Mouse (Mus musculus): ENCODE data around the gene Slc15a4.

Slc15a4 gene

DNA sequence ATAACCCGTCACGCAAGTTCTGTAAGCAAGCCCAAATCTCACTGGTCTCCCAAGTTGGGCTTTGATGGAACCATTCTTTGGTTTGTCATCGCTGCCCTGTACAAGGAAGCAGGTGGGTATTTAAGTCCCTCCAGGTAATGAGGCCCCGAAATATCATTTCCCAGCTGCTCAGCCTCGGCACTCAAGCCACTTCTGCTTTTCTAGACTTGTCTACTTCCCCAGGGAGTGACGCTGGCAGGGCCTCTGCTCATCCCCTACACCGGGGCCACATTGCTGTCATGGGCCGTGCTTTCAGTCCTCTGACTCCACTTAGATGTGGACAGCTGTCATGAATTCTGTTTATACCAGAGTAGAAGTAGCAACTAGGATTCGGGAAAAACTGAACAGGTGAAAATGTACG, 11.6 kb downstream of the Slc15a4 start:
- no peak for DNase-seq (ENCODE audit: low read depth, low spot score)

DNA sequence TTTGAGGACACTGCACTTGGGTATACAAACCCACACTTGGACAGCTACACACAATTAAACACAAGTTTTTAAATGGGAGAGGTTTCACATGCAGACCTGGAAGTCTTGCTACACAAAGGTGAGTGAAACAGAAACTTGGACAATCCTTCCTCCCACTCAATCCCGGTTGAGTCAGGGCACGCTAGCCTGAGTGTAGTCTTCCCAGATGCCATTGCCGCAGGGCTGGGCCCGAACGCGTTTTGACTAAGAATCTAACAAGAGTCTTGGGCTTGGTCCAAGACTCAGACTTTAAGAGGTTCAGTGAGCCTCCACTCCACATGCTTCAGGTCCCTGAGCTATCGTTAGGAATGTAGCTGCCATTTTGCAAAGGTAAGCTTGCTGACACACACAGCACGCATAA, 12.3 kb downstream of the Slc15a4 start:
- DNase-seq (ENCODE audit: low read depth, low spot score): no peak

DNA sequence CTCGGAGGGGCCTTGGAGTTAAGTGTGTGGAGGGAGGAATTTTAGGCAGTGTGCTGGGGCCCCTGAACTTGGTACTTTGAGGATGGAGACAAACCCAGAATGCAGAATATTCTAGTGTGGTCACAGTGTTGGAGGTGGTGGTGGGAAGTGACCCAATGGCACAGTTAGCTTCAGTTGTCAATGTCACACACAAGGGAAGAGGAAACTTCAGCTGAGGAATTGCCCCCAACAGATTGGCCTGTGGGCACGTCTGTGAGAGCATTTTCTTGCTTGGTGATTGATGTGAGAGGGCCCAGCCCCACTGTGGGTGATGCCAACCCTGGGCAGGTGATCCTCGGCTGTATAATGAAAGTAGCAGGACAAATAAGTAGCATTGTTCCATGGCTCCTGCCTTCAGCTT, 13.9 kb downstream of the Slc15a4 start:
- DNase-seq (ENCODE audit: low read depth, low spot score): no peak

DNA sequence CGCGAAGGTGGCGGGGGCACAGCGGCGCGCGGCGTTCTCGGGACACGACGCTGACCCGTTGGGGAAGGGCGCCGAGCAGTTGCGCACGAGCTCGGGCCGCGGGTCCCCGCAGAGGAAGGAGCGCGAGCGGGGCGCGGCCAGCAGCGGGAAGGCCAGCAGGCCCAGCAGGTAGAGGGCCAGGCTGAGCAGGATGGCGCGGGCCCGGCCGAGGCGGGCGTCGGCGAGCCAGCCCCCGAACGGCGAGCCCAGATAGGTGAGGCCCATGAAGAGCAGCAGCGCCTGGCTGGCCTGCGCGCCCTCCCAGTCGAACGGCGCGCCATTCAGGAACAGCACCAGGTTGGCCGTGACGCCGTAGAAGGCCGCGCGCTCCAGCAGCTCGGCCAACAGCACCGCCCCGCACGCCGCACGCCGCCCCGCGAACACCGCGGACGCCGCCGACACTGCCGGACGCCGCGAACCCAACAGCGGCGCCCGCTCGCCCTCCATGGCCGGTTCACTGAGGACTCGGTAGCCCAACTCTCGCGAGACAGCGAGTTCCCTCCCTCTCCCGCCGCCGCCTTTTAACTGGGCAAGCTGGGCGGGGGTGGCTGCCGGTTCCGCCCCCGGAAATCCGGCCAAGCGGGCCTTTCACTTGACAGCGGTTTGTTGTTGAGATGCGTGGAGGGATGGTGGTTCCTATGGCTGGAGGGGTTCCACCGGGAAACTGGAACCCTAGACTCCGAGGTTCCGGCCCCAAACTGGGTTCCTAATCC, 15.6 kb downstream of the Slc15a4 start:
- peak; percentile 88 for DNase-seq (ENCODE audit: low read depth, low spot score)

GRCm38 (mm10) chr5:127616151-127616550, 16.5 kb downstream of the Slc15a4 start:
- DNase-seq (ENCODE audit: low read depth, low spot score): no peak

GRCm38 (mm10) chr5:127615459-127615858, 17.2 kb downstream of the Slc15a4 start:
- DNase-seq (ENCODE audit: low read depth, low spot score): no peak

DNA sequence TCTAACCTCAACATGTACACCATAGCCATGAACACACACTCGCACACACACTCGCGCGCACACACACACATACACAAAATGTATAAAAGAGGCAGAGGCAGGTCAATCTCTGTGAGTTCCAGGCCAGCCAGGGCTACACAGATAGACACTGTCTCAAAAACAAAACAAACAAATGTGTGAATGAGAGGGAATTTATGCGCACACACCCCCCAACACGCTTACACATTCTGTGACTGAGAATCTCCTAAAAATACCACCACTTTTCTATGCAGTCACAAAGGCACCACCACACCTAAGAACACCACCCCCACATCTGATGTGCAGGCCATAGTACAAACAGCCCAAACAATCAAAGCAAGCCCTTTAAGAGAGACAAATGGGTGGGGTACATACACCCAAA, 20.3 kb downstream of the Slc15a4 start:
- no peak for DNase-seq (ENCODE audit: low read depth, low spot score)

DNA sequence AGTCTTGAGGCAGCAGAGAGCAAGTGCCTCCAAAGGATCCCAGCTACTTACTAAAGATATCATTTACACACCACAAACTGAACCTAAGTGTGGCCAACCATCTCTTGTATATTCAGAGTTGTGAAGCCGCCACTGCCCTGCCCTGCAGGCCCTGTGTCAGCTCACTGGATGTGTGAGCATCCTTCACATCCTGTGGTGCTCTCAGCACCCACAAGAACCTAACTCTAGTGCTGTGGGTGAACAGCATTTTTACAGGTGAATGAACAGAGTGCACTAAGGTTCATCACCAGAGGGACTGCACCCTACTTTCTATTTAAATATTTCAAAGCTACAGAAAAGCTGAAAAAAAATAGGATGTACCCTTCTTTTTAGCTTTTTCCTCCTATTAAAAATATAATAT, 20.8 kb downstream of the Slc15a4 start:
- no peak for DNase-seq (ENCODE audit: low read depth, low spot score)

DNA sequence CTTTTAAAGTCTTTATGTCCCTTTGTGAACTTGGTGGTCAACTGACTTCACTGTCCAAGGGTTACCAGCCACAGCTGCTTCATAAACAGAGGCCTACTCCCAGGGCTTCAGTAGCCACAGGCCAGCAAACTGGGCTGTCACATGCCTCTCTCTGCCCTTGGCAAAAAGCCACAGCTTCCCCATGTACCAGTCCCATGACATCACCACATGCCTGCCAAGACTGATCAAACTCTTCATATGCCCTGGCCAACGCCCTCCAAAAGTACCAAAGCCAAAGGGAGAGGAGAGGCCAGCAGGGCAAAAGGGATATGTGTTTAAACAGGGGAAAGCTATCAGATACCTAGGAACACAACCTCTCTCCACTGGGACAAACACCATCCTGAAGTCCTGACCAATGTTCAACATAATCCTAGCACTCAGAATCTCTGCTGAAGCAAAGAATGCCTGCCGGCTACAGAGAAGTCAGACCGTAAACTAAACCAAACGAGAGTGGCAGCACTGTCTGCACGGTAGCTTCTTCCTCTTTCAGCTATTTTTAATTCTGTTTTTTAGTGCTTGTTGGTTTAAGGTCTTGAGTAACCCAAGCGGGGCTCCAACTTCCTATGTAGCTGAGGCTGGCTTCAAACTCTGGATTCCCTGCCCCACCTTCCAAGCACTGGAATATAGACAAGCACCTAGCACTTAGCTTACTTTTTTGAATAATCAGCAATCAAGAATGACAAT, 21.7 kb downstream of the Slc15a4 start:
- no peak for DNase-seq (ENCODE audit: low read depth, low spot score)

- DNase-seq (ENCODE audit: low read depth, low spot score): no peak
These were observed 23.4 kb downstream of the Slc15a4 start for GRCm38 (mm10) chr5:127609191-127609714.

- DNase-seq (ENCODE audit: low read depth, low spot score): no peak
These were observed 25.2 kb downstream of the Slc15a4 start for GRCm38 (mm10) chr5:127607507-127607906.

GRCm38 (mm10) chr5:127602996-127603395, 29.7 kb downstream of the Slc15a4 start:
- DNase-seq (ENCODE audit: low read depth, low spot score): no peak

- no peak for DNase-seq (ENCODE audit: low read depth, low spot score)
These were observed 35.8 kb downstream of the Slc15a4 start for GRCm38 (mm10) chr5:127596862-127597261.

DNA sequence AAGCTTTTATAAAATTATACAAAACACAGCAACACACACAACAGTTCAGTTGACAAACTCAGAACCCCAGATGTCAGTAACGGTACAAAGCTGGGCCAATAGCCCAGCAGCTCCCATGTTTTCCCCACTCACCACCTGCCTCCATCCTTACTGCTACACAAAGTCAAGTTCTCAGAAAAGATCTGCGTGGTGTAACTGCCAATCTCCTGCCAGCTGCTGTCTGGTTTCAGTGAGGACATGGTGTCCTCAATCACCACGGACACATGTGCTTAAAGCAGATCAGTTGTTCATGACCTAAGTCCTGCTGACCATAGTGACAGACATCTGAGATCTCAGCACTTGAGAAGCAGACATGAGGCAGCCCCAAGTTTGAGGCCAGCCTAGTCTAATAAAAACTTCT, 37.0 kb downstream of the Slc15a4 start:
- DNase-seq (ENCODE audit: low read depth, low spot score): no peak

DNA sequence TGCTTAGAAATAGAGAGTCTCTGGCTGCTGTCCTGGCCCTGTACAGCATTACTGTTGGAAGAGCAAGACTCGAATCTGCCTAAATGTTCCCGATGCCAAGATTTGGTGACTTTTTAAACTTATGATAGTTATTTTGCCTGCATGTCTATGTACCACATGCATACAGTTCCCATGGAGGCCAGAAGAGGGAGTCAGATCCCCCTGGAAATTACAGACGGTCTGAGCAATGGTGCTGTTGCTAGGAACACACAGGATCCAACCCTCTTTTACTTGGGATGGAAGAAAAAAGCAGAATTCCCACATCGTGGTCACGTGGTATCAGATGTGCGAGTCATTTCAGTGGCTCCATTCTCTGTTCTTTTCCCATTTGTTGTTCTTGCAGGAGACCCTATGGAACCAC, 39.8 kb downstream of the Slc15a4 start:
- no peak for DNase-seq (ENCODE audit: low read depth, low spot score)

- DNase-seq (ENCODE audit: low read depth, low spot score): no peak
These were observed 40.3 kb downstream of the Slc15a4 start for GRCm38 (mm10) chr5:127592406-127592805.

DNA sequence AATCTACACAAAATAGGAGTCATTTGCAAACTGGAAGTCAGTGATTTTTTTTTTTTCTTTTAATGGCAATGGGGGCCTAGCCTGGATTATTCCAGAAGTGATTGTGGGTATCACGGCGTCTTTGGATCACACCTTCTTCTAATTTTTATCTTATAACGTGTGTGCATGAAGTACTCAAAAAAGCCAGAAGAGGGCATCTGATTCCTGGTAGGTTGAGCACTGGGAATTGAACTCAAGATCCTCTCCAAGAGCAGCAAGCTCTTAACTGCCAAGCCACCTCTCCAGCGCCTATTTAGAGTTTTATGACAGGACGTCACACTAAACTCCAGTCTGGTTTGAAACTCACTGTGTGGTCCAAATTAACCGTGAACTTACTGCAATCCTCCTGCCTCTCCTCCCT, 44.8 kb downstream of the Slc15a4 start:
- no peak for DNase-seq (ENCODE audit: low read depth, low spot score)

DNA sequence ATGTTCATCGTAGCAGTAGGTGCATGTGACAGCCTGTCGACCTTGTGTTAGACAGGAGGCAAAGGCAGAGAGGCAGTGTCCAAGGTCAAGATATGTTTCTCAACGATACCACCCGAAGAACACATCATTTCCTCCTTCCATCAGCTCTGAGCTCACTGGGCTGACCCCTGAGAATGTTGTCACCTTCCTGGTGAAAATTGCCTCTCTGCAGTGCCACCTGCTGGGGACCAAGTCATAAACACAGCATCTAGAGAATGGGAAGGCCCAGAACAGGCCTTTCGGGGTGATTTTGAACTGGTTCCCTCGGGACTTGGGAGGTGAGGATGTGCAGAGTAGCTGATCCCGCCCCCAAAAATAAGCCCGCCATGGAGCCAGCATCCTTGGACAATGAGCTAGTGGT, 49.0 kb downstream of the Slc15a4 start:
- peak; percentile 42 for DNase-seq (ENCODE audit: low read depth, low spot score)

GRCm38 (mm10) chr5:127577419-127577818, 55.3 kb downstream of the Slc15a4 start:
- DNase-seq (ENCODE audit: low read depth, low spot score): no peak

DNA sequence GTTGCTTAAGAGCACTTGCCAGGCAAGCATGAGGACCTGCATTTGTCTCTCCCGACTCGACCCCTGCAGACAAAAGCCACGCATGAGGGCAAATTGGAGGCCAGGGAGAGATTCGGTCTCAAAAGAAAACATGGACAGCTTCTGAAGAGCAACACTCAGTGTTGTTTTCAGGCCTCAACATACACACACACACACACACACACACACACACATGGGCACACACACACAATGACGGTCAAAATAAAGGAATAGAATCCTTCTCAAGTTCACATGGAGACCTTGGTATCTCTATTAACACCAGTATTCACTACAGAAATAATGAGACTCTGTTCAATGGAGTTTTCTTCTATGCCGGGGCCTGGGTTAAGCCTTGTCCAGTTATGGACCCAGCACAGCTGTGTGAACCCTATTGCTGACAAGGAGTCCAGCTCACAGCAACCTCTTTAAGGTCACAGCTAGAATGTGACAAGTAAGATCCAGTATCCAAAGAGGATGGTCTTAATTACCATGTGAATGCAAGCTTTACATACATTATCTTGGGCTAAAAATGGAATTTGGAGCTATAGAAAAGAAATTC, 65.4 kb downstream of the Slc15a4 start:
- no peak for DNase-seq (ENCODE audit: low read depth, low spot score)

DNA sequence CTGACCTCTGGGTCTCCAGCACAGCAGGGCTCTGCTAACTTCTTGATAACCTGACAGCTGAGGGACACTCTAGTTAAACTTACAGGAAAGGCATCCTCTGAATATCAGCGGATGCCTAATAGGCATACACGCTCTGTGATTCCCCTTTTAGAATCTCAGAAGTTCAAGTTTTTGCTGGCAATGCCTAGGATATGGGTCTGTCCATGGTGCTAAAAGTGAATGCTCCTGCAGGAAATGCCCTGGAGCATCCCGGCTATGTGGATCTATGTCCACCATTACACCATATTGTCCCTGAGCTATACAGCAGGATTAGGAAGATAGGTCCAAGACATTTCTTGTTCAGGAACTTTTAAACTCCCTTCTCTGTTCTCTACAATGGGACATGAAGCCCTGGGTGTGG, 71.6 kb downstream of the Slc15a4 start:
- DNase-seq (ENCODE audit: low read depth, low spot score): no peak

GRCm38 (mm10) chr5:127548136-127548535, 84.6 kb downstream of the Slc15a4 start:
- DNase-seq (ENCODE audit: low read depth, low spot score): no peak

DNA sequence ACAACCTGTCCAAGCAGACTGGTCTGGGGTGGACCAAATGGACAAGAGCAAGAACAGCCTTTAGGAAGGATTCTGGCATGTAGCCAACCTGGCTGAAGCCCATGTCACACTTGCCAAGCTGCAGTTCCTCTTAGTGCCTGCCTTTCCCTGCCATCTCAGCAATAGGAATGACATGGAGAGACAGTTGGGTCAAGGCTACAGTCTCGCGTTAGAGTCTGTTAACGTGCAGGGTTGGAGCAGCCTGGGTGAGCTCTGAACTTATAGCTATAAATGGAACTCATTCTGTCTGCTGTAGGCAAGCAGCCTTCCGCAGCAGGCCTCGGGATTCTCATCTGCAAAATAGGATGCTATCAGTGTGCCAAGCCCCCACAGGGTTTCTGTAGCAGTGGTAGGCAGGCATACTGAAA, 86.1 kb downstream of the Slc15a4 start:
- no peak for DNase-seq (ENCODE audit: low read depth, low spot score)

Data from WW6 (cell line).